Mouse (Mus musculus) lung, adult 18-20 months (tissue): ENCODE measurements around the gene B4galt5.

Experiments used
- DNase-seq, 2 experiments: peaks; one replicate each; pipeline ENCODE4 v3.0.0; 2022; ENCODE audit warnings: mixed read lengths in 2 of 2

Gene B4galt5

GRCm38 (mm10) chr2:167330581-167330980 is 18.4 kb downstream of the B4galt5 start:
- DNase-seq, result no peak

GRCm38 (mm10) chr2:167329478-167330262 is 19.3 kb downstream of the B4galt5 start:
- no peak for DNase-seq

DNA sequence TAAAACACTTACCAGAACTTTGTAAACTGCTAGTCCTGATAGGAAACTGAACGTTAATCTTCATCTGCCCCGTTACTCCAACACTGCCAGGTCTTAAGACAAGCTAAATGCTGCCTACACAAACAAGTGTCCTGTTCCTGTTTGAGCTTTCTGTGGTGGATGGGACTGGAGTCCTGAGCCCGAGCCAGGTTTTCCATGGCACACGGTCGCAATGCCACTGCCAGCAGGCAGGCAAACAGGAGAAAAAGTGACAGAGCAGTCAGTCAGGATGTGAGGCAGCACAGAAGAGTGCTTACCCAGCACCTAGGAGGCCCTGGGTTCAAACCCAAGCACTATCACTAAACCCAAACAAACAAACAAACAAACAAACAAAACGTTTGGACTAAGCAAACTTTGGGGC is 20.6 kb downstream of the B4galt5 start:
- DNase-seq, result no peak

GRCm38 (mm10) chr2:167326582-167326981 is 22.4 kb downstream of the B4galt5 start:
- DNase-seq, result no peak

DNA sequence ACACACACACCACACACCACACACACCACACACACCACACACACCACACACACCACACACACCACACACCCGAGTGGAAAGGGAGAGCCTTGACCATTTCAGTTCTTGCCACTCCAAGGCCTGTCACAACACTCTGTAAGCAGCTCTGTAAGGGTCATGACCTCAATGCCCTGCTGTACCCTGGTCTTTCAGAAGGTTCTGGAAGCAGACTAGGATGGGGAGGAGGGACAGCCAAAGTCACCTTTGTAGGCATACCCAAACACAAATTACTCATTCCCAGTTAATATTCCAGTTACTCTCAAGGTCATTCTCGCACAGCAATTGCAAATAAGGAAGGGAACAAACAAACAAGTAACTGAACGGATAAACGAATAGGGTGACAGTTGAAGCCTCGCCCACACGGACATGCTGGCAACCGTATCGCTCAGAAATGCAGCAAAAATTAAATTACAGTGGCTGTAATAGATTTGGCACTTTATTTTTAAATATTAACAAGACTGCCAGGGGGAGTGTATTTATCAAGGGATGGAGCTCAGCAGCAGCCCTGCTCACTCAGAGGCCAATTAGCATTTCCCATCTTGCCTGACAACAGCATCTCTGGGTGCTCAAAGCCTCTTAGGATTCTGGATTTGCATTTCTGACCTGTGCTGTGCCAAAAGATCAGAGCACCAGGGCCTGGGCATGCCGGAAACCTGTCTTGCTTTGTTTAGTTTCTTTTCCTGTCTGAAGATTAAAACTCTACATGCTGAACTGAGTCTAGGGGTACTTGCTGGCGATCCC is 24.6 kb downstream of the B4galt5 start:
- DNase-seq, result no peak

GRCm38 (mm10) chr2:167323116-167323515 is 25.9 kb downstream of the B4galt5 start:
- no peak for DNase-seq

- DNase-seq, result no peak
Observed at GRCm38 (mm10) chr2:167321372-167321771, 27.6 kb downstream of the B4galt5 start.

- DNase-seq, result peak; percentile 71 to 77
Observed at GRCm38 (mm10) chr2:167318981-167319380, 30.0 kb downstream of the B4galt5 start.

DNA sequence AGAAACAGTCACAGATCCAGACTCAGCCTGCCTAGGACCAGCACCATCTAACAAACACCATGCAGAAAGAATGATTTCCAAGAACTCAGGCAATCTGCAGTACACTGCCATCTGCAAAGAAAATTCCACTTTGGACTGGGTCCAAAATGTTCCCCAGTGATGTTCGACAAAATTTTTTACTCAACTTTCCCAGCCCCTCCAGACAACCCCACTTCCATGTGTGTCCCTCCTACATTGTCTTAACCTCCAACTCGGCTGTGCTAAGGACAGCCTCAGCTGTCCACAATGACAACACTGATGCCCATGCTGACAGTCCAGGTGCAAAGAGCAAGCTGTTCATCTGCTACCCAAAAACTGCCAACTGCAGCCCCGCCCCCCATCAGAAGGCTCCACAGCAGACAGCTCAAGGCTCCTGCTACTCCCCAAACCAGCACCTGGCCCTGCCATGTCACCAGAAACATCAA is 32.2 kb downstream of the B4galt5 start:
- no peak for DNase-seq

DNA sequence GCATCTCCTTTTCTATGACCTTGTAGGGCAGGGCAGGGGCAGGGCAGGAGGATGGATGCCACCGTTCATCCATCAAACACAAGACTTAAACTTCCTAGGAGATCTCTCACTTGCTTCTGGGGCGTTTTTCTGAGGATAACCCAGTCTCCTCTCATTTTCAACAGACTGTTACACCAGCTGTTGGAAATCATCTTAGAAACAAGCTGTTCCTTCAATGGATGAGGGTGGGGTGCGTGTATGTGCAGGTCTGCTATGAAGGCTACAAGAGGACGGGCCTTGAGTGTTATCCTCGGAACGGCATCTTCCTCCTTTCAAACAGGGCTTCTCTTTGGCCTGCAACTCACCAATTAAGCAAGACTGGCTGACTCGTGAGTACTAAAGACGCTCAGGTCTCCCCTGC is 34.5 kb downstream of the B4galt5 start:
- no peak for DNase-seq

- DNase-seq, result peak; percentile 78 to 83
Observed at GRCm38 (mm10) chr2:167313501-167314326, 35.3 kb downstream of the B4galt5 start.

DNA sequence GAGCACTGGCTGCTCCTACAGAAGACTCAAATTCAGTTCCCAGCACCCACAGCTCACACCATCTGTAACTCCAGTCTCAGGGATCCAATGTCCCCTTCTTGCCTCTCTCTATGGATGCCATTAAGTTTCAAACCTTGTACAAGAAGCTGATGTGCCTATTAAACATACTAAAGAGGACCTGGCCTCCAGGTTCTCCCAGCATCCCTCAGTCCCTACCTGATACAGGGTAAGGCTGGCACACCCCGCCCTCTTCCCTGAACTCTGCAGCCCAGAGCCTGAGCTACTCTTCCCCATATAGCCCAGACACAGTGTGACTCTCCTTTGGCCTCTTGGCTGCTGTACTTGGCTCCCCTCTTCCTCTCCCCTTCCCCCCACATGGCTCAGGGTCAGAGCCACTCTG is 38.9 kb downstream of the B4galt5 start:
- DNase-seq, result no peak

DNA sequence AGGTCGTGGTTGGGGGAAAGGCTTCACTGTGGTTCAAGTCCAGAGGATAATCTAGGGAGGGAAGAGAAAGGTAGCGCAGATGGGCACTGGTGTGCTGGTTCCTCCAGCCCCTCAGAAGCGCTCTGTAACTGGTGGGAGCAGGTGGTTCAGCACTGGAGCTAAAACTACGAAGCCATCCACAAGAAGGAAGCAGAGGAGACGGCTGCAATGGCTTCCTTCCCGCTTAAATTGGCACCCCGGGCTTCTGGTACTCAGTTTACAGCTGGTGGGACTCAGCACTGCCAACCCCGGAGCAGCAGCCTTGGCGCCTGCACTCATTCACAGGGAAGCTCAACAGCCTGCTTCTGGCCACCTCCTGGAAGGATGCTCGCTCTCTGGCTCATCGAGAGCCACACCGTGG is 39.7 kb downstream of the B4galt5 start:
- DNase-seq, result no peak

- DNase-seq, result no peak
Observed at GRCm38 (mm10) chr2:167307716-167308115, 41.3 kb downstream of the B4galt5 start.

DNA sequence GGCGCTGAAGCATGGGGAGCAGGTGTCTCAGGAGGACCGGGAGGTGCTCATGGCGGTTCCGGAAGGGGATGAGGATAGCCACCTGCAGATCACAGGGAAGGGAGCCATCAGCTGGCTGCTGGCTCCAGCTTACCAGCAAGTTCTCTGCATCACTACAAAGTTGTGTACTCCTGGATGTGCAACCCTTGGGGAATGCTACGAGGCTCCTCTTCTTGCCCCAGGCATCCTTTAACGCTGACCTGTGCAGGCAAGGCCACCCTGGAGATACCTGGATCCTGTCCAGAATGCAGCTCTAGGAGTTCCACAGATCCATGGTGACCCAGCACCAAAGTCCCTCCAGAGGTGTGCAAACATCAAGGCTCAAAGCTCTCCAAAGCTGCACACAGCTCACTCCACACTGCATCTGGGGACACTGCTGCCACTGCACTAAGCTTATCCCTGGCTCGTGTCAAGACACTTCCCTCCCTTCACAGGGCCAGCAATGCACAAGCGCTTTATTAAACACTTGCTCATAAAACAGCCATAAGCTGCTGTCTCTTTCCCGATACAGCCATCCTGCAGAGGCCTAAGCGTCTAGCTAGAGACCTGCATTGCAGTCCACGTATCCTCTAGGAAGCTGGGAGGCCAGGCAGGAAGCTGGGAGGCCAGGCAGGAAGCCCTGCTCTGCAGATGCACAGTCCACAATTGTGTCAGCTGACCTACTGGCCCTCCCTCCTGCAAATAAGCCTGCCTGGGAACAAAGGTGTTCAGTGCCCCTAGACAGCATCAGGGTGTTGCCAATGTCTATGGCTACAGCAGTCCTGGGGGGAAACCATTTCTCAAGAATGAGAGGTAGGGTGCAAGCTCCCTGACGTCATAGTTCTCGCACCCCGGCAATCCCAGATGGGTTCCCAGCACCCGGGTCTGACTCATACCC is 42.1 kb downstream of the B4galt5 start:
- DNase-seq, result peak in 1 of 2 experiments; percentile 8

- no peak for DNase-seq
Observed at GRCm38 (mm10) chr2:167306273-167306594, 42.7 kb downstream of the B4galt5 start.

DNA sequence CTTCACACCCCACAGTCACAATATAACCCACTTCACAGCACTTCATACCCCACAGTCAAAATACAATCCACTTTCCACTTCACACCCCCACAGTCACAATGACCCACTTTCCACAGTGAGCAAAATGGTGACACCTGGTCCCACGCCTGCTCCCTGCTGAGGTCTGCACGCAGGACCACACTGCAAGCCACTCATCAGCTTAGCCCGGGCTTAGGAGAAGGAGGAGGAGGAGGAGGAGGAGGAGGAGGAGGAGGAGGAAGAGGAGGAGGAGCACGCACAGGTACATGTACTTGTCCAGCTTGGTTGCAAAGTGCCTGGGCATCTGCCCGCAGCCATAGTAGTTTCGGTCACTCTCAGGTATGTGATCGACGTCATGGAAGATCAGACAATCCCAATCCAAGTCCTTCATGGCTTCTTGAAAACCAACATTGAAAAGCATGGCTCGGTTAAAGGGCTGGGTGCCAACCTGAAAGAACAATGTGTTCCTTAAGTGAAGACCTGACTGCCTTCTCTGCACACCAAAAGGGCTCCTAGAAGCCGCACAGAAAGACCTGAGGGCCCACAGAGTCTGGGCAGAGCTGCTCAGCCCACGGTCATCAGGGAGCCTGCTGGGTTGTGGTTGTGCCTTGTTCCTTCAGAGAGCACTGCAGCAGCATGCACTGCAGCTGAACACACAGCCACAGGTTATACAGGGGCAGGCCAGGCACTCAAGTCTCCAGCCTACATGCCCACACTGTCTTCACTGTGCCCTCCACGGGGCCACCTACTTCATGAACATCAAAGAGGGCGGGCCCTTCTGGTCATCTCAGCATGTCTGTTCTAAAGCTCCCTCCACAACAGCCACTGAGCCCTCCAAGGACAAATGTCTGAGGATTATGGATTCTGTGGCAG is 43.4 kb downstream of the B4galt5 start:
- DNase-seq, result peak in 1 of 2 experiments; percentile 2

GRCm38 (mm10) chr2:167304651-167305381 is 44.2 kb downstream of the B4galt5 start:
- DNase-seq, result peak in 1 of 2 experiments; percentile 2

DNA sequence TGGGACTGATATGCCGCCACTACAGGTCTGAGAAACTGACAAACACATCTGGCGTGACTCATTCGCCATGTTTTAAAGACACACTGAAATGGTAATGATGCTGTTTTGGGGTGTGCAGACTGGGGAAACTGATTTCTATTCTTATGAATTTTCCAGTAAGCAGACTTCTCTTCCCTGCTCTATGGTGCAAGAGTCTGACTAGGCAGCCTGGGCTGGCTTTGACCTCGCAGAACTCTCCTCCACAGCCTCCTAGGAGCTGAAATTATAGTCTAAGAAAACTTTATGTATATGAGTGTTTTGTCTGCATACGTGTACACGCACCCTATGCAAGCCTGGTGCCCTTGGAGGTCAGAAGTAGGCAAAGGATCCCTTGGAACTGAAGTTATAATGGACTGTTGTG is 45.2 kb downstream of the B4galt5 start:
- DNase-seq, result peak in 1 of 2 experiments; percentile 1

GRCm38 (mm10) chr2:167303196-167303595 is 45.8 kb downstream of the B4galt5 start:
- peak in 1 of 2 experiments; percentile 2 for DNase-seq
